Mouse (Mus musculus) liver, embryonic 14.5 days (tissue): ENCODE measurements around the gene Slc17a9. TPM values are rescaled to one million over a fixed set of nuclear protein-coding genes. Genes with fewer than 3 reads are reported as not detected.
"Not testable (repeated sequence)": the region's sequence is repeated elsewhere in the genome, so short reads cannot be mapped to it uniquely, and the experiment has no call there.

Source experiments
- ATAC-seq: fragments of 200-750 bp; cut with Nextera tagmentation; 2 replicates; pipeline ENCODE4 v1.8.0; 2017; ENCODE audit warnings: moderate number of reproducible peaks, mild to moderate bottlenecking, moderate library complexity; ENCODE audit not compliant: insufficient read depth
- DNase-seq, 3 experiments: peaks; one replicate each; pipeline ENCODE4 v3.0.0-alpha.2; 2012 to 2013; ENCODE audit warnings: low read depth in 3 of 3, low spot score in 3 of 3
- H3K27ac ChIP-seq: fragments of 300-500 bp; sonication (generic); 2 replicates; pipeline ENCODE4 v1.5.1; 2014; ENCODE audit warnings: moderate library complexity, mild to moderate bottlenecking, control low read depth, inconsistent platforms
- H3K27me3 ChIP-seq: fragments of 300-500 bp; sonication (generic); 2 replicates; pipeline ENCODE4 v1.6.1; 2014; ENCODE audit warnings: mild to moderate bottlenecking, low read length, moderate library complexity; ENCODE audit not compliant: control insufficient read depth, insufficient read depth
- H3K36me3 ChIP-seq: fragments of 300-500 bp; sonication (generic); replicated peaks from 2 replicates; pipeline ENCODE4 v1.6.1; 2014; ENCODE audit warnings: low read depth; ENCODE audit not compliant: control insufficient read depth, insufficient read depth
- H3K4me1 ChIP-seq, 2 experiments: fragments of 200-500 bp in 1 of 2; fragments of 300-500 bp in 1 of 2; sonication (generic) in 1 of 2; replicated peaks; 2 replicates each; pipeline ENCODE4 v1.6.1; 2012 to 2014; ENCODE audit warnings: antibody characterized with exemption in 1 of 2, inconsistent platforms in 1 of 2, low read length in 1 of 2; ENCODE audit not compliant: control insufficient read depth in 2 of 2, insufficient read depth in 2 of 2
- H3K4me2 ChIP-seq: fragments of 300-500 bp; sonication (generic); 2 replicates; pipeline ENCODE4 v1.6.1; 2014; ENCODE audit warnings: low read depth, mild to moderate bottlenecking, control low read depth, moderate library complexity
- H3K4me3 ChIP-seq, 2 experiments: fragments of 200-500 bp in 1 of 2; fragments of 300-500 bp in 1 of 2; sonication (generic) in 1 of 2; 2 replicates each; pipeline ENCODE4 v1.5.1; 2012 to 2014; ENCODE audit warnings: low read depth in 2 of 2, low read length in 2 of 2, mild to moderate bottlenecking in 2 of 2, control low read depth in 1 of 2, inconsistent platforms in 1 of 2, moderate library complexity in 1 of 2; ENCODE audit not compliant: insufficient read depth in 1 of 2
- H3K9ac ChIP-seq: fragments of 300-500 bp; sonication (generic); replicated peaks from 2 replicates; pipeline ENCODE4 v1.6.1; 2014; ENCODE audit warnings: mild to moderate bottlenecking, control low read depth, moderate library complexity
- H3K9me3 ChIP-seq: fragments of 300-500 bp; sonication (generic); 2 replicates; pipeline ENCODE4 v1.6.1; 2016; ENCODE audit warnings: low read length, mixed read lengths; ENCODE audit not compliant: control insufficient read depth
- CTCF ChIP-seq: IDR thresholded peaks from 2 replicates; pipeline ENCODE4 v1.5.1; 2016; ENCODE audit warnings: antibody characterized with exemption, low read depth, control low read depth
- EP300 ChIP-seq: IDR thresholded peaks from 2 replicates; pipeline ENCODE4 v1.6.1; 2016; ENCODE audit warnings: antibody characterized with exemption, low read depth
- WGBS: fragments of 180-500 bp; shearing (Covaris S2); extraction: QIAGEN DNeasy Blood & Tissue Kit; methylation state at CpG from one replicate; pipeline ENCODE4 v1.1.7; 2014; ENCODE audit not compliant: insufficient replicate concordance; 5-methylcytosine and 5-hydroxymethylcytosine counted together
- polyA plus RNA-seq, 2 experiments: library from polyadenylated mRNA; depleted of rRNA in 1 of 2; stranded (reverse) in 1 of 2; unstranded in 1 of 2; fragments of >200 nt; fragmentation: Nextera tagmentation in 1 of 2; extraction: Ambion mirVana in 1 of 2; gene quantifications; 2 replicates each; pipeline versions ENCODE4 v1.2.1 to v1.2.3; 2012 to 2014

Slc17a9 gene
- polyA plus RNA-seq, 2 experiments = 6.8 to 7.7 TPM

- no peaks in the 10 kb centered on the region for H3K9me3 ChIP-seq
- H3K4me1 ChIP-seq = peaks cover 17 to 34% of the 10 kb centered on the region in 2 experiments
- H3K9ac ChIP-seq = peak within 1 kb of the TSS; percentile 99
- H3K27ac ChIP-seq = peak within 1 kb of the TSS; percentile 98
- TF ChIP-seq CTCF (no peak), EP300 (peak; percentile 47; the same call in 1 of the 2 replicates)
- no peaks in the 10 kb centered on the region for H3K27me3 ChIP-seq
- peak within 1 kb of the TSS; percentile 88 to 99 for H3K4me3 ChIP-seq
- H3K4me2 ChIP-seq = peak within 1 kb of the TSS; percentile 99
- under 1% methylated on average over 43 of the region's 43 CpGs for WGBS
- DNase-seq (peak; percentile 98 to 99 (median 98)), ATAC-seq (peak; percentile 79)
- H3K36me3 ChIP-seq = peaks cover 23% of the 10 kb centered on the region
These were observed 15.2 kb upstream of the Slc17a9 start, which contains the start of the genes Dido1 and Gid8 for GRCm38 (mm10) chr2:180709923-180710272. Gene Dido1, minus strand, starts transcription at chr2:180709999. Gene Gid8, plus strand, starts transcription at chr2:180710117.

GRCm38 (mm10) chr2:180710276-180711155, 14.5 kb upstream of the Slc17a9 start:
- Histone ChIP-seq H3K4me2 (peak overlapping the region; percentile 99), H3K27ac (peak overlapping the region; percentile 98), H3K9me3 (no peaks in the 10 kb centered on the region), H3K9ac (peak overlapping the region; percentile 99), H3K36me3 (peaks cover 26% of the 10 kb centered on the region), H3K27me3 (no peaks in the 10 kb centered on the region), H3K4me1 (peaks cover 16 to 28% of the 10 kb centered on the region in 2 experiments), H3K4me3 (peak overlapping the region; percentile 88 to 99)
- DNase-seq (no peak), ATAC-seq (peak; percentile 7; the same call in 1 of the 2 replicates)
- TF ChIP-seq CTCF (no peak), EP300 (no peak)
- 1% methylated on average over 64 of the region's 64 CpGs for WGBS

- Histone ChIP-seq H3K27me3 (no peaks in the 10 kb centered on the region), H3K9me3 (no peaks in the 10 kb centered on the region), H3K9ac (peak overlapping the region; percentile 99), H3K27ac (peak overlapping the region; percentile 98), H3K4me1 (peaks cover 16 to 27% of the 10 kb centered on the region in 2 experiments), H3K36me3 (peaks cover 34% of the 10 kb centered on the region), H3K4me3 (peak overlapping the region; percentile 88 to 99), H3K4me2 (peak overlapping the region; percentile 99)
- TF ChIP-seq EP300 (no peak), CTCF (no peak)
- no peak for ATAC-seq
- no peak for DNase-seq
- WGBS = 24% methylated on average over 4 of the region's 4 CpGs
These were observed 13.5 kb upstream of the Slc17a9 start for GRCm38 (mm10) chr2:180711527-180711926.

- Histone ChIP-seq H3K4me2 (peak overlapping the region; percentile 99), H3K36me3 (peaks cover 38% of the 10 kb centered on the region), H3K4me3 (peak overlapping the region; percentile 39 to 88), H3K27ac (peak overlapping the region; percentile 98), H3K9me3 (no peaks in the 10 kb centered on the region), H3K4me1 (peaks cover 16 to 27% of the 10 kb centered on the region in 2 experiments), H3K27me3 (no peaks in the 10 kb centered on the region), H3K9ac (peak overlapping the region; percentile 99)
- peak; percentile 78 to 89 (median 84) for DNase-seq
- TF ChIP-seq EP300 (peak; percentile 98), CTCF (peak; percentile 6; the same call in 1 of the 2 replicates)
- 22% methylated on average over 5 of the region's 5 CpGs for WGBS
- ATAC-seq = peak; percentile 75
These were observed 12.9 kb upstream of the Slc17a9 start for GRCm38 (mm10) chr2:180712037-180712689.

- H3K27me3 ChIP-seq, H3K4me2 ChIP-seq, H3K27ac ChIP-seq, DNase-seq, ATAC-seq, H3K9ac ChIP-seq, H3K4me3 ChIP-seq, H3K9me3 ChIP-seq: not testable (repeated sequence)
- peaks cover 7 to 32% of the 10 kb centered on the region in 2 experiments for H3K4me1 ChIP-seq
- WGBS = 37% methylated on average over 5 of the region's 5 CpGs
- peaks cover 62% of the 10 kb centered on the region for H3K36me3 ChIP-seq
These were observed 2.3 kb upstream of the Slc17a9 start for GRCm38 (mm10) chr2:180722748-180723147.
